Mouse (Mus musculus) brain, embryonic 14.5 days (tissue): ENCODE data around the gene Lgi4. TPM values are rescaled to one million over a fixed set of nuclear protein-coding genes. Genes with fewer than 3 reads are reported as not detected.

Source experiments
- DNase-seq: peaks from one replicate; pipeline ENCODE4 v3.0.0-alpha.2; 2011; ENCODE audit warnings: low read depth
- CTCF ChIP-seq: fragments of 200-500 bp; IDR thresholded peaks from 2 replicates; pipeline ENCODE4 v1.5.1; 2012; ENCODE audit warnings: inconsistent platforms, mild to moderate bottlenecking, moderate library complexity, borderline replicate concordance; ENCODE audit not compliant: insufficient read depth, insufficient read length; ENCODE audit errors: extremely low read depth
- POLR2A ChIP-seq: fragments of 200-500 bp; IDR thresholded peaks from 2 replicates; pipeline ENCODE4 v1.6.1; 2012; ENCODE audit warnings: mild to moderate bottlenecking, inconsistent platforms, borderline replicate concordance; ENCODE audit not compliant: poor library complexity, insufficient read depth, insufficient read length, severe bottlenecking; ENCODE audit errors: extremely low read depth
- polyA plus RNA-seq: library from polyadenylated mRNA; depleted of rRNA; stranded (reverse); fragments of >200 nt; gene quantifications from 2 replicates; pipeline ENCODE4 v1.2.3, GENCODE M21; 2012

Gene Lgi4
- polyA plus RNA-seq, 1 experiment, result 0.79 TPM

- TF ChIP-seq POLR2A (no peak), CTCF (no peak)
- DNase-seq, result no peak
These were observed 20.1 kb upstream of the Lgi4 start for GRCm38 (mm10) chr7:31039011-31039410.

GRCm38 (mm10) chr7:31040281-31041022 lies 18.7 kb upstream of the Lgi4 start:
- TF ChIP-seq CTCF (no peak), POLR2A (no peak)
- DNase-seq, result no peak

- no peak for TF ChIP-seq CTCF
- TF ChIP-seq POLR2A, result no peak
- DNase-seq, result no peak
These were observed 18.1 kb upstream of the Lgi4 start for GRCm38 (mm10) chr7:31041023-31041407.

- DNase-seq, result no peak
- TF ChIP-seq CTCF (no peak), POLR2A (no peak)
These were observed 17.4 kb upstream of the Lgi4 start for GRCm38 (mm10) chr7:31041662-31042315.

- TF ChIP-seq POLR2A, result no peak
- no peak for TF ChIP-seq CTCF
- DNase-seq, result no peak
These were observed 16.7 kb upstream of the Lgi4 start, which contains the start of gene Fxyd5 for GRCm38 (mm10) chr7:31042431-31042910. Gene Fxyd5 (minus strand): TSS chr7:31042481.

GRCm38 (mm10) chr7:31049135-31049845 lies 9.9 kb upstream of the Lgi4 start:
- peak; percentile 71 for DNase-seq
- TF ChIP-seq CTCF (no peak; the same call in 1 of the 2 replicates), POLR2A (no peak)

- TF ChIP-seq CTCF (no peak), POLR2A (no peak)
- DNase-seq, result peak; percentile 72
These were observed 9.3 kb upstream of the Lgi4 start for GRCm38 (mm10) chr7:31049846-31050281.

- DNase-seq, result no peak
- no peak for TF ChIP-seq CTCF
- no peak for TF ChIP-seq POLR2A
These were observed 8.7 kb upstream of the Lgi4 start for GRCm38 (mm10) chr7:31050487-31050886.

- TF ChIP-seq POLR2A, result no peak
- no peak for TF ChIP-seq CTCF
- DNase-seq, result peak; percentile 61
These were observed 8.2 kb upstream of the Lgi4 start for GRCm38 (mm10) chr7:31050921-31051320.

GRCm38 (mm10) chr7:31051321-31052021 lies 7.7 kb upstream of the Lgi4 start, which contains the start of gene Fxyd7:
Gene Fxyd7 (minus strand): TSS chr7:31051467.
- no peak for TF ChIP-seq POLR2A
- no peak for TF ChIP-seq CTCF
- DNase-seq, result peak; percentile 35

- no peak for TF ChIP-seq CTCF
- TF ChIP-seq POLR2A, result no peak
- DNase-seq, result no peak
These were observed 6.9 kb upstream of the Lgi4 start for GRCm38 (mm10) chr7:31052251-31052635.
